Mouse (Mus musculus) heart, embryonic 15.5 days (tissue): ENCODE results near the gene Arhgap32. TPM values are rescaled to one million over a fixed set of nuclear protein-coding genes. Genes with fewer than 3 reads are reported as not detected.

ENCODE experiments used
- ATAC-seq: fragments of 200-750 bp; cut with Nextera tagmentation; replicated peaks from 2 replicates; pipeline ENCODE4 v1.8.0; 2017; ENCODE audit warnings: low read depth, moderate TSS enrichment; ENCODE audit not compliant: insufficient number of reproducible peaks, insufficient read depth, low FRiP score
- H3K27ac ChIP-seq: fragments of 300-500 bp; sonication (generic); 2 replicates; pipeline ENCODE4 v1.5.1; 2015; ENCODE audit warnings: mild to moderate bottlenecking, inconsistent platforms
- H3K27me3 ChIP-seq: fragments of 300-500 bp; sonication (generic); 2 replicates; pipeline ENCODE4 v1.6.1; 2015; ENCODE audit warnings: inconsistent platforms
- H3K36me3 ChIP-seq: fragments of 300-500 bp; sonication (generic); 2 replicates; pipeline ENCODE4 v1.6.1; 2015; ENCODE audit warnings: mild to moderate bottlenecking, inconsistent platforms
- H3K4me1 ChIP-seq: fragments of 300-500 bp; sonication (generic); replicated peaks from 2 replicates; pipeline ENCODE4 v1.6.1; 2015; ENCODE audit warnings: inconsistent platforms
- H3K4me2 ChIP-seq: fragments of 300-500 bp; sonication (generic); 2 replicates; pipeline ENCODE4 v1.6.1; 2015; ENCODE audit warnings: inconsistent platforms, mild to moderate bottlenecking, moderate library complexity
- H3K4me3 ChIP-seq: fragments of 300-500 bp; sonication (generic); 2 replicates; pipeline ENCODE4 v1.5.1; 2015; ENCODE audit warnings: mild to moderate bottlenecking, inconsistent platforms
- H3K9ac ChIP-seq: fragments of 300-500 bp; sonication (generic); 2 replicates; pipeline ENCODE4 v1.6.1; 2015; ENCODE audit warnings: mild to moderate bottlenecking, inconsistent platforms
- H3K9me3 ChIP-seq: fragments of 300-500 bp; sonication (generic); replicated peaks from 2 replicates; pipeline ENCODE4 v1.6.1; 2016; ENCODE audit warnings: inconsistent platforms
- WGBS: fragments of 180-500 bp; shearing (Covaris S2); methylation state at CpG from one replicate; pipeline ENCODE4 v1.1.7; 2015; ENCODE audit warnings: mixed read lengths; 5-methylcytosine and 5-hydroxymethylcytosine counted together
- polyA plus RNA-seq: library from polyadenylated mRNA; unstranded; fragments of >200 nt; fragmentation: Nextera tagmentation; extraction: Ambion mirVana; gene quantifications from 2 replicates; pipeline ENCODE4 v1.2.1, GENCODE M21; 2015

Arhgap32 gene
- polyA plus RNA-seq, 1 experiment from 2014 or later, result 2.6 TPM

DNA sequence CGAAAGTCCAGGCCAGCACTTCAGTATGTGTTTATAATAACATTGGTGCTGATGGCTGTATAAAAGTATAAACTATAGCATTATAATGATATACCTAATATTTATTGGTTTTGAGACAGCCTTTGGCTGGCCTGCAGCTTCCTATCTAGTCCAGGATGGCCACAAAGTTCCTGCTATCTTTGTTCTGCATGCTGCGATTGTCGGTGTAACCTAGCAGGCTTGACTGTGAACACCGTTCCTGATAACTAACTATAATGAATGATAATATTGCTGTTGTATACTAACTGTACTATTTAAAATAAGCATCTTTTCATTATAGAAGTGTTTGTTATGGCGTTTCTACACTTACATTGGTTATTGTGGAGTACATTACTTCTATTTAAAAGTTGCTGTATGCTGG lies 124.5 kb downstream of the Arhgap32 start:
- WGBS, result 88% methylated on average over 5 of the region's 5 CpGs
- no peak overlapping the region for H3K27ac ChIP-seq
- peaks cover 8% of the 10 kb centered on the region; the same call in 1 of the 2 replicates for H3K4me1 ChIP-seq
- no peak overlapping the region for H3K9ac ChIP-seq
- ATAC-seq, result no peak
- H3K4me3 ChIP-seq, result no peak overlapping the region
- H3K4me2 ChIP-seq, result no peak overlapping the region
- H3K9me3 ChIP-seq, result no peaks in the 10 kb centered on the region
- no peaks in the 10 kb centered on the region for H3K27me3 ChIP-seq
- no peaks in the 10 kb centered on the region for H3K36me3 ChIP-seq

DNA sequence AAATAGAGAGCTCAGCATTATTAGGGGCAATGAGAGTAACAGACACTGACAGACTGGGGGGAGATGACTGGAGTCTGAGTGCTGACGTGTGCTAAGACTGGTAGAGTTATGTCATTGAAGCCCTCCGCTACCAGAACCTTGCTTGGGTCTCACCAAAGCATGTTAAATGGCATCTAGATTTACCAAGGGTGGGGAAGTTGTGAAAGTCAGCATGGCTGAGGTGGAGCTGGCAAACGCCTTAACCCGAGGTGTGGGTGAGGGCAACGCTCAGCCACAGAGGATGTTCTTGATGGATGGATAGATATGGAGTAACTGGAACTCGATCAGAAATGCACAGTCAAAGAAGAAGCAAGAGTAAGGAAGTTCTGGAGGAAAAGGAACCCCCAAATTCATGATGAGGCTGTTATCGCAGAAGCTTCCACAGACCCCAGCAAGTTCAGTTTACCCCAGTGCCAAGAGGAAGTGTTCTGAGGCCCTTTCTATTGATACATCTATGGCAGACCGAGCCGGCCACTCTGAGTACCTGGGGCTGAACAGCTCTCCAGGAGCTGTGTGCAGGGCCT lies 125.8 kb downstream of the Arhgap32 start:
- H3K4me1 ChIP-seq, result peaks cover 12% of the 10 kb centered on the region
- H3K27me3 ChIP-seq, result no peaks in the 10 kb centered on the region
- WGBS, result 82% methylated on average over 9 of the region's 9 CpGs
- no peaks in the 10 kb centered on the region for H3K9me3 ChIP-seq
- H3K36me3 ChIP-seq, result no peaks in the 10 kb centered on the region
- no peak for ATAC-seq
- no peak overlapping the region for H3K4me3 ChIP-seq
- no peak overlapping the region for H3K9ac ChIP-seq
- H3K4me2 ChIP-seq, result no peak overlapping the region
- no peak overlapping the region for H3K27ac ChIP-seq

DNA sequence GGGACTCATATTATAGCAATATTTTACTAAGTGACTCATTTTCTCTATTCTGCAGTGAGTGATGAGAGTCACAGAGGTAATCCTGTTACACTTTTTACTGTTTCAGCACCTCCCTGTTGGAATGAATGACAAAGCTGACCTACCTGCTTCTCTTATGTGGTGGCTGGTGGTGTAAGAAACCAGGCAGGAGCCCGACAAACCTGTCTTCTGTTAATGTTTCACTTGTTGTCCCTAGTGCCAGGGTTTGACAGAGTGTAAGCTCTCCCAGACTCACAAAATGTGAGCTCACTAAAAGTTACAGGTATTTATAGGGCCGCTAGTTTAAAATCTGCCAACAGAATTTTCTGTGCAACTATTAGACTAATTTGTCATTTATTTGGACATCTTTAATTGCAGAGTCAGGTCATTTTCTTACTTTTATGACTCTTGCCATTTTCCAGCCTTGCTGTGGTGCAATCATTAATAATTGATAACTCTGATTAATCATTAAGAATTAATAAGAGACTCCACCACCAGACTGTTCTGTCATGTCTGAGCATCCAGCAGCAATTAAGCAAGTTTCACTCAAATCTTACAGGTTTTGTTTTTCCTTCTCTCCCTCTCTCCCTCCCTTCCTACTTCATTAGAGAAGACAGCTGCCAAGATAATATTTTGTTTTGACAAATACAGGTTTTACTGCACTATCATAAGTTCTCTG lies 127.1 kb downstream of the Arhgap32 start:
- 76% methylated on average over 2 of the region's 2 CpGs for WGBS
- no peak for ATAC-seq
- Histone ChIP-seq H3K27me3 (no peaks in the 10 kb centered on the region), H3K9ac (no peak overlapping the region), H3K4me1 (peaks cover 12% of the 10 kb centered on the region), H3K36me3 (peaks cover 6% of the 10 kb centered on the region; the same call in 1 of the 2 replicates), H3K9me3 (no peaks in the 10 kb centered on the region), H3K4me3 (no peak overlapping the region), H3K4me2 (no peak overlapping the region), H3K27ac (no peak overlapping the region)

DNA sequence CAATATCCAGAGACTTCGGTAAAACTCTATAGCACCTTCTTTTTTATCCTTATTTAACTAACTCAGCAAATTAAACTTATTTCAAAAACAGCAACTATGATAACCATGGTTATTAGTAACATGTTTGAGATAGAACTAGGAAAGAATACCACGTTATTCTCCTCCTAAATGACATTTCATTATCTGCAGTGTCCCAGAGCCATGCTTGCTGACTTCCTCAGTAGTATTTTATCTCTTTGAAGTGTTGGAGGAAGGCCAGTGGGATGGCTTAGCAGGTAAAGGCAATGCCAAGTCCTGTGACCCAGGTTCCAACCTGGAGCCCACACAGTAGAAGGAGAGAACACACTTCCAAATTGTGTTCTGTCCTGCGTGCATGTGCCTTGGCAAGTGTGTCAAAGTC lies 129.3 kb downstream of the Arhgap32 start:
- ATAC-seq, result no peak
- H3K4me1 ChIP-seq, result peaks cover 12% of the 10 kb centered on the region
- no peak overlapping the region for H3K9ac ChIP-seq
- peaks cover 10% of the 10 kb centered on the region for H3K36me3 ChIP-seq
- no peak overlapping the region for H3K27ac ChIP-seq
- WGBS, result 73% methylated on average over 3 of the region's 3 CpGs
- no peaks in the 10 kb centered on the region for H3K9me3 ChIP-seq
- no peak overlapping the region for H3K4me2 ChIP-seq
- H3K27me3 ChIP-seq, result no peaks in the 10 kb centered on the region
- H3K4me3 ChIP-seq, result no peak overlapping the region

DNA sequence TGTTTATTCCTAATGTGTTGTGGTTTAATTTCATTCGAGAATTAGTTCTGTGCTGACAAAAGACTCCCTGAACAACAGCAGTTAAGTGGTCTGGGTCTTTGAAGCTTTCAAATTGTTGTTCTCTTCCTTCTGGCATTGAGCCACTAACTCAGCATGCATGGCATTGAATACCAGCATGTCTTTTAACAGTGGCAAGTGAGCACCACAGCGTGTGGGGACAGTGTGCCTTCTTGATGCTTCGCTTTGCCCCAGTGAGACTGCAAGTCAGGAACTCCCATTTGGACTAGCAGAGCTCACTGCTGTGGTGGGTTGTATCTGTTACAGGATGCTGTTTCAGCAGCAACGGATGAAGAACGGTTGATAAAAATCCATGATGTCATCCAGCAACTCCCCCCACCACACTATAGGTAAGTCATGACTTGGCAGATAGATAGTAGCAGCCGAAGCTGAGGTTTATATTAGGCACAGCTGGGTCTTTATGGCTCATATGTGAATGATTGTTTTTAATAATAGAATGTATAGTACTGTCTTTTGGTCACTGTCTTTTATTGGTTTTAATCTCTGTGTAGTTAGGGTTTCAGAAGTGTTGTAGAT lies 130.3 kb downstream of the Arhgap32 start:
- Histone ChIP-seq H3K27ac (no peak overlapping the region), H3K36me3 (peaks cover 11% of the 10 kb centered on the region), H3K4me1 (peaks cover 12% of the 10 kb centered on the region), H3K9ac (no peak overlapping the region), H3K4me3 (no peak overlapping the region), H3K9me3 (no peaks in the 10 kb centered on the region), H3K27me3 (no peaks in the 10 kb centered on the region), H3K4me2 (no peak overlapping the region)
- 65% methylated on average over 6 of the region's 6 CpGs for WGBS
- ATAC-seq, result no peak

DNA sequence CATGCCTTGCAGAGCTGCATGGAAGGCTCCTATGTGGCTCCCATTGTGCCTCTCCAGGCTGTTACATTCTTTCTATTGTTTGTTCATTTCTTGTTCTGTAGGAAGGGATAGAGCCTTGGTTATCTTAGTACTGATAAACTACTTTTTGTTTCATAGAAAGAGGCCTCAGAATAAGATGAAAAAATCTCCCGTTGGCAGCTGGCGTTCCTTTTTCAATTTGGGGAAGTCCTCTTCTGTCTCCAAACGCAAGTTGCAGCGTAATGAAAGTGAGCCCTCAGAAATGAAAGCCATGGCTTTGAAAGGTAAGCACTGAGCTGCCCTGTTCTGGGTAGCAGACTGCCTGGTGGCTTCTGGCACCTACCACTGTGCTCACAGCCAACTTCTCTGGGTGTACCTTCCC lies 134.6 kb downstream of the Arhgap32 start:
- peaks cover 5% of the 10 kb centered on the region; the same call in 1 of the 2 replicates for H3K4me1 ChIP-seq
- 60% methylated on average over 4 of the region's 4 CpGs for WGBS
- ATAC-seq, result no peak
- no peak overlapping the region for H3K27ac ChIP-seq
- no peak overlapping the region for H3K9ac ChIP-seq
- no peaks in the 10 kb centered on the region for H3K9me3 ChIP-seq
- peaks cover 26% of the 10 kb centered on the region for H3K36me3 ChIP-seq
- H3K27me3 ChIP-seq, result no peaks in the 10 kb centered on the region
- no peak overlapping the region for H3K4me3 ChIP-seq
- no peak overlapping the region for H3K4me2 ChIP-seq

DNA sequence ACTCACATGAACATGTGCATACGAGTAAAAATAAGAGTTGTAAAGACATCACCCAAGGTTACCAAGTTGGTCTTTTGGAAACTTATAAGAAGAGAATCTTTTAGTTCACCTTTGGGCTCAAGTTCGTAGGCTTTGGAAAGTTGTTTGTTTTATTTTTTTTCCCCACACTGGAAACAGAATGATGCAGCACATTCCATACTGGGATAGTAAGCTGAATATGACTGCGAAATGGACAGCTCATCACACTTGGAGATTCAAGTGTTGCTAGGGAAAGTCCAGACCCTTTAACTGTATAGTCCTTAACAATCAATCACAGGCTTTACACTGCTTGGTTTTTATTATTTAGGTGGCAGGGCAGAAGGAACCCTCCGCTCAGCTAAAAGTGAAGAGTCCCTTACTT lies 137.8 kb downstream of the Arhgap32 start:
- H3K9ac ChIP-seq, result no peak overlapping the region
- no peak overlapping the region for H3K4me3 ChIP-seq
- H3K36me3 ChIP-seq, result peaks cover 36% of the 10 kb centered on the region
- no peak overlapping the region for H3K4me2 ChIP-seq
- H3K27ac ChIP-seq, result no peak overlapping the region
- H3K4me1 ChIP-seq, result peaks cover 12% of the 10 kb centered on the region
- 90% methylated on average over 4 of the region's 4 CpGs for WGBS
- H3K27me3 ChIP-seq, result no peaks in the 10 kb centered on the region
- no peaks in the 10 kb centered on the region for H3K9me3 ChIP-seq
- ATAC-seq, result no peak

DNA sequence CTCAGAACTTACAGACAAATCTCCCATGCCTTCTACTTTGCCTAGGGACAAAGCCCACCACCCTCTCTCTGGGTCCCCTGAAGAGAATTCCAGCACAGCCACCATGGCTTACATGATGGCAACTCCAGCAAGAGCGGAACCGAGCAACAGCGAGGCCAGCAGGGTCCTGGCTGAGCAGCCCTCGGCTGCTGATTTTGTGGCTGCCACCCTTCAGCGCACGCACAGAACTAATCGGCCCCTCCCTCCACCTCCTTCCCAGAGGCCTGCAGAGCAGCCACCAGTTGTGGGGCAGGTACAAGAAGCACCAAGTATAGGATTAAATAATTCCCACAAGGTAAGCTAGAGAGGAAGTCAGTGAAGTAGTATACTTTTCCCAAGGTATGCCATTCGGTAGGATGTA lies 141.4 kb downstream of the Arhgap32 start:
- 82% methylated on average over 8 of the region's 8 CpGs for WGBS
- Histone ChIP-seq H3K27ac (0 out of 2 replicates have a peak overlapping the region, but pooled peaks have one; percentile 32), H3K9ac (no peak overlapping the region), H3K27me3 (no peaks in the 10 kb centered on the region), H3K9me3 (no peaks in the 10 kb centered on the region), H3K4me3 (no peak overlapping the region), H3K4me1 (peaks cover 12% of the 10 kb centered on the region), H3K4me2 (no peak overlapping the region), H3K36me3 (peaks cover 45% of the 10 kb centered on the region)
- ATAC-seq, result no peak

DNA sequence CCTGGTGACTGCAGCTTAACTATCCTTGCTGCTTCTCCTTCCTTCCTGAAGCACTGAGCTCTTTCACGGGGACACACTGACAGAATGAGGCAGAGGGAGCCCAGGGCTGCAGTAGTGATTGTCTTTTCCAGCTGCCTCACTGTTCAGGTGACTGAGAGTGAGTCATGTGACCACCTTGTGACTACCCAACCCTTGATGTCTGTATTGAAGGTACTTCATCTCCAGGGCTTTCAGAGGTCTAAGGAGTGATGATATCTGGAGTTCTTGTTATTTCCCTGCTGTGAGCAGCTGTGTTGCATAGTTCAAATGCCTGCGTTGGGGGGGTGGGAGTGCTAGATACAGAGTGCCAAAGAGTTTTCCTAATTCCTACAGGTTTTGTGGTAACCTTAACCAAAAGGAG lies 141.9 kb downstream of the Arhgap32 start:
- H3K4me3 ChIP-seq, result no peak overlapping the region
- H3K4me2 ChIP-seq, result no peak overlapping the region
- no peaks in the 10 kb centered on the region for H3K9me3 ChIP-seq
- peak overlapping the region; percentile 32; the same call in 1 of the 2 replicates for H3K27ac ChIP-seq
- H3K36me3 ChIP-seq, result peaks cover 44% of the 10 kb centered on the region
- H3K9ac ChIP-seq, result 0 out of 2 replicates have a peak overlapping the region, but pooled peaks have one; percentile 20
- H3K27me3 ChIP-seq, result no peaks in the 10 kb centered on the region
- WGBS, result 51% methylated on average over 2 of the region's 2 CpGs
- no peak for ATAC-seq
- peaks cover 12% of the 10 kb centered on the region for H3K4me1 ChIP-seq

DNA sequence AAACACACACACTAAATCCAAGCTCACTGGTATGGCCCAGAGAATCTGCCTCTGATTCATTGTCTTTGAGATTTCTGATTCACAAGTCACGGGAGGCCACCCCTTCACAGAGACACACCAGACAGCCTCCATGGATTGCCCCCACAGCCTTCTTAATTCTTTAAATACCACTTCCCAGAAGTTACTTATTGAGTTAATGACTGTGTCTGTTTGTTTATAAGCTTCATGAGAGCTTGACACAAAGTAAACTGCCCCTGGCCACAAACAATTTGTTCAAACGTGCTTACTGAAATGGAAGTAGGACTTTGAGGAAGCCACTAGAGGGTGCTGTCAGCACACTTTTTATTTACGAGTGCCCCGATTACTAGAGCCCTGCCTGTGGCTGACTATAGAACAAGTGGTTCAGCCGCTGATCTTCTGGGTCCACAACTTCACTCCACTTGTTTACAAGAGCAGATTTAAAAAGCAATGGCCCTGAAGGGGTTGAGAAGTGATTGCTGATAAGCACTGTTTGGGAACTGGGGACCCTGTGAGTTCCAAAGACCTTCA lies 156.0 kb downstream of the Arhgap32 start:
- Histone ChIP-seq H3K9me3 (no peaks in the 10 kb centered on the region), H3K36me3 (no peaks in the 10 kb centered on the region), H3K27ac (no peak overlapping the region), H3K4me3 (no peak overlapping the region), H3K4me1 (no peaks in the 10 kb centered on the region), H3K9ac (no peak overlapping the region), H3K4me2 (no peak overlapping the region), H3K27me3 (no peaks in the 10 kb centered on the region)
- WGBS, result 18% methylated on average over 5 of the region's 5 CpGs
- ATAC-seq, result no peak; the same call in 1 of the 2 replicates

DNA sequence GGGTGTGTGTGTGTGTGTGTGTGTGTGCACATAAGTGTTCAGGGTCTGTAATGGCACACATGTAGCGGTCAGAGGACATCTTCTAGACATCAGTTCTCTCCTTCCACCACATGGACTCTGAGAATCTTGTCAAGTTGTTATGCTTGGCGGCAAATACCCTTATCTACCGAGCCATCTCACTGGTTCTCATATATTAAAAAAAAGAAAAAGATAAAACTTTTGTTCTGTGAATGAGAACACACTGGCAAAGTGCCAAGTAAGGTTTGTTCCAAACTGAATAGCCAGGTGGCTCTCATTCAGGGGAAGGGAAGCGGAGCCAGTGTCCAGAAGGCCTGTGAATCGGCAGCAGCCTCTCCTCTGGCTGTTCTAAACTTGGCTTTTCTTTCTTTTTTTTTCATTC lies 162.1 kb downstream of the Arhgap32 start:
- no peak overlapping the region for H3K27ac ChIP-seq
- no peaks in the 10 kb centered on the region for H3K4me1 ChIP-seq
- no peak for ATAC-seq
- H3K4me2 ChIP-seq, result no peak overlapping the region
- no peak overlapping the region for H3K4me3 ChIP-seq
- 84% methylated on average over 5 of the region's 5 CpGs for WGBS
- H3K9me3 ChIP-seq, result no peaks in the 10 kb centered on the region
- H3K27me3 ChIP-seq, result no peaks in the 10 kb centered on the region
- no peak overlapping the region for H3K9ac ChIP-seq
- no peaks in the 10 kb centered on the region for H3K36me3 ChIP-seq
